Mouse (Mus musculus) heart, embryonic 15.5 days (tissue): ENCODE measurements around the gene Actn4. TPM values are rescaled to one million over a fixed set of nuclear protein-coding genes. Genes with fewer than 3 reads are reported as not detected.
A peak's percentile ranks its signal among the peaks of the same experiment; 100 is the strongest.
"Not testable (repeated sequence)": the region's sequence is repeated elsewhere in the genome, so short reads cannot be mapped to it uniquely, and the experiment has no call there.

Experiments
- ATAC-seq: fragments of 200-750 bp; cut with Nextera tagmentation; replicated peaks from 2 replicates; pipeline ENCODE4 v1.8.0; 2017; ENCODE audit warnings: low read depth, moderate TSS enrichment; ENCODE audit not compliant: insufficient number of reproducible peaks, insufficient read depth, low FRiP score
- H3K27ac ChIP-seq: fragments of 300-500 bp; sonication (generic); 2 replicates; pipeline ENCODE4 v1.5.1; 2015; ENCODE audit warnings: mild to moderate bottlenecking, inconsistent platforms
- H3K27me3 ChIP-seq: fragments of 300-500 bp; sonication (generic); 2 replicates; pipeline ENCODE4 v1.6.1; 2015; ENCODE audit warnings: inconsistent platforms
- H3K36me3 ChIP-seq: fragments of 300-500 bp; sonication (generic); 2 replicates; pipeline ENCODE4 v1.6.1; 2015; ENCODE audit warnings: mild to moderate bottlenecking, inconsistent platforms
- H3K4me1 ChIP-seq: fragments of 300-500 bp; sonication (generic); replicated peaks from 2 replicates; pipeline ENCODE4 v1.6.1; 2015; ENCODE audit warnings: inconsistent platforms
- H3K4me2 ChIP-seq: fragments of 300-500 bp; sonication (generic); 2 replicates; pipeline ENCODE4 v1.6.1; 2015; ENCODE audit warnings: inconsistent platforms, mild to moderate bottlenecking, moderate library complexity
- H3K4me3 ChIP-seq: fragments of 300-500 bp; sonication (generic); 2 replicates; pipeline ENCODE4 v1.5.1; 2015; ENCODE audit warnings: mild to moderate bottlenecking, inconsistent platforms
- H3K9ac ChIP-seq: fragments of 300-500 bp; sonication (generic); 2 replicates; pipeline ENCODE4 v1.6.1; 2015; ENCODE audit warnings: mild to moderate bottlenecking, inconsistent platforms
- H3K9me3 ChIP-seq: fragments of 300-500 bp; sonication (generic); replicated peaks from 2 replicates; pipeline ENCODE4 v1.6.1; 2016; ENCODE audit warnings: inconsistent platforms
- WGBS: fragments of 180-500 bp; shearing (Covaris S2); methylation state at CpG from one replicate; pipeline ENCODE4 v1.1.7; 2015; ENCODE audit warnings: mixed read lengths; 5-methylcytosine and 5-hydroxymethylcytosine counted together
- polyA plus RNA-seq: library from polyadenylated mRNA; unstranded; fragments of >200 nt; fragmentation: Nextera tagmentation; extraction: Ambion mirVana; gene quantifications from 2 replicates; pipeline ENCODE4 v1.2.1, GENCODE M21; 2015

The Actn4 gene
- polyA plus RNA-seq, 1 experiment from 2014 or later, result 236 TPM

DNA sequence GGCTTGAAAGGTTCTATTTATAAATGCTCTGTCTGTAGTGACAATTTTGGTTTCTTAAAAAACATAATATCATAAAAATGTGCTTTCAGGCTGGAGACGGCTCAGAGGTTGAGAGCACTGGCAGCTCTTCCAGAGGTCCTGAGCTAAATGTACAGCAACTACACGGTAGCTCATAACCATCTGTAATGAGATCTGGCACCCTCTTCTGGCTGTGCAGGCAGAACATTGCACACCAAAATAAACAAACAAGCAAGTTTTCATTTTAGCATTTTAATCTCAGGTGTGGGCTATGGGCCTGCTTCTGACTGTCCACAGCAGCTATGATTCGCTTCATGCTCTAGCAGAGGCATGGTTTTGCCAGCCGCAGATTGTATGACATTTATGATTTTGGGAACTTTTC, 62.2 kb downstream of the Actn4 start:
- no peak overlapping the region for H3K9ac ChIP-seq
- peaks cover 99% of the 10 kb centered on the region for H3K36me3 ChIP-seq
- WGBS, result 74% methylated on average over 4 of the region's 4 CpGs
- 0 out of 2 replicates have a peak overlapping the region, but pooled peaks have one; percentile 5 for H3K27ac ChIP-seq
- H3K9me3 ChIP-seq, result no peaks in the 10 kb centered on the region
- no peak for ATAC-seq
- H3K27me3 ChIP-seq, result no peaks in the 10 kb centered on the region
- no peak overlapping the region for H3K4me3 ChIP-seq
- peaks cover 53% of the 10 kb centered on the region for H3K4me1 ChIP-seq
- no peak overlapping the region for H3K4me2 ChIP-seq

DNA sequence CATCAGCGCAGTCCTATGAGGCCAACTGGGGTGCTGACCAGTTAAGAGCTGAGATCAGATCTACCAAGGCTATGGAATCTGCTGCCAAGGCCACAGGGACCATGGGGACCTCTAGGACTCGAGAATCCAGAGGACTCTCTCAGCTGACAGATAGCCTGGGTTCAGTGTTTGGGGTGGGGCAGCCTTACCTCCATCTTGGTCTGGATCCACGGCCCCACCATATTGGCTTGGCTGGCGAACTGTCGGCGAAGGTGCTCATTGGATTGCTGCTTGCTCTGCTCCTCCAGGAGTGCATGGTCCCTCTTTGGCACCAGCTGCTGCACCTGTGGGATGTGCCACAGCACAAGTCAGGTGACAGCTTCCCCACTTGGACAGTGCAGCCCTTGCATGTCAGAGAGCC, 64.5 kb downstream of the Actn4 start:
- H3K4me2 ChIP-seq, result no peak overlapping the region
- H3K9me3 ChIP-seq, result no peaks in the 10 kb centered on the region
- 95% methylated on average over 6 of the region's 6 CpGs for WGBS
- H3K36me3 ChIP-seq, result peaks cover 97% of the 10 kb centered on the region
- H3K9ac ChIP-seq, result no peak overlapping the region
- no peak overlapping the region for H3K4me3 ChIP-seq
- peaks cover 50% of the 10 kb centered on the region for H3K4me1 ChIP-seq
- H3K27me3 ChIP-seq, result no peaks in the 10 kb centered on the region
- no peak for ATAC-seq
- no peak overlapping the region for H3K27ac ChIP-seq

DNA sequence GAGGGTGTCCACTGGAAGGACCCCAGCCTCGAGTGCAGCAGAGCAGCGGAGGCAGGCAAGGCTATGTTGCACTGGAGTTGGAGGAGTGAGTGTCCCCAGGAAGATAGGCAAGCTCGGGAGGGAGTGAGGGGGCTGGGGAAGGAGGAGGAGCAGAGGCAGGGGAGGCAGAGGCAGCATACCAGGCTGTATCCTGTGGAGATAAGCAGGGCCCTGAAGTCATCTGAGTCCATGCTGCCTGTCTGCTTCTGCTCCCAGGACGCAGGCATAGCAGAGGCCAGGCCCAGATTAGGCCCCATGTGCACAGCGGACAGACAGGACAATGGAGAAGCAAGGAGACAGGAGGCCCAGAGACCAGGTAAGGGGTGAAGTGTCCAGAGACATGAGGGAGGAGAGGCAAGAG, 67.2 kb downstream of the Actn4 start:
- H3K36me3 ChIP-seq, result peaks cover 91% of the 10 kb centered on the region
- 0 out of 2 replicates have a peak overlapping the region, but pooled peaks have one; percentile 21 for H3K4me2 ChIP-seq
- H3K4me3 ChIP-seq, result no peak overlapping the region; the same call in 1 of the 2 replicates
- peak overlapping the region; percentile 69 for H3K27ac ChIP-seq
- peaks cover 33% of the 10 kb centered on the region for H3K4me1 ChIP-seq
- peaks cover 3% of the 10 kb centered on the region; the same call in 1 of the 2 replicates for H3K27me3 ChIP-seq
- no peaks in the 10 kb centered on the region for H3K9me3 ChIP-seq
- WGBS, result 27% methylated on average over 5 of the region's 5 CpGs
- ATAC-seq, result peak; percentile 65
- peak overlapping the region; percentile 32 for H3K9ac ChIP-seq

GRCm38 (mm10) chr7:28893643-28894265, 68.4 kb downstream of the Actn4 start:
- peak overlapping the region; percentile 69 for H3K27ac ChIP-seq
- H3K27me3 ChIP-seq, result peaks cover 11% of the 10 kb centered on the region; the same call in 1 of the 2 replicates
- 0 out of 2 replicates have a peak, but pooled peaks have one; percentile 36 for ATAC-seq
- no peak overlapping the region for H3K4me2 ChIP-seq
- peaks cover 44% of the 10 kb centered on the region for H3K4me1 ChIP-seq
- H3K9ac ChIP-seq, result no peak overlapping the region
- no peaks in the 10 kb centered on the region for H3K9me3 ChIP-seq
- H3K36me3 ChIP-seq, result peaks cover 79% of the 10 kb centered on the region
- WGBS, result 27% methylated on average over 7 of the region's 7 CpGs
- H3K4me3 ChIP-seq, result no peak overlapping the region

GRCm38 (mm10) chr7:28892601-28893000, 69.5 kb downstream of the Actn4 start:
- Histone ChIP-seq H3K27me3 (peaks cover 23% of the 10 kb centered on the region; the same call in 1 of the 2 replicates), H3K9me3 (no peaks in the 10 kb centered on the region), H3K4me2 (no peak overlapping the region), H3K27ac (no peak overlapping the region), H3K36me3 (peaks cover 67% of the 10 kb centered on the region), H3K4me3 (no peak overlapping the region), H3K9ac (no peak overlapping the region), H3K4me1 (peaks cover 52% of the 10 kb centered on the region)
- ATAC-seq, result no peak
- WGBS, result 94% methylated on average over 17 of the region's 17 CpGs

- Histone ChIP-seq H3K27ac (no peak overlapping the region), H3K36me3 (peaks cover 29% of the 10 kb centered on the region), H3K4me1 (peaks cover 23% of the 10 kb centered on the region), H3K9me3 (no peaks in the 10 kb centered on the region), H3K27me3 (peaks cover 36% of the 10 kb centered on the region; the same call in 1 of the 2 replicates), H3K9ac (peak overlapping the region; percentile 23; the same call in 1 of the 2 replicates), H3K4me2 (peak overlapping the region; percentile 63), H3K4me3 (peak overlapping the region; percentile 38)
- WGBS, result 4% methylated on average over 27 of the region's 27 CpGs
- no peak for ATAC-seq
Observed at GRCm38 (mm10) chr7:28888701-28889161, 73.4 kb downstream of the Actn4 start.

GRCm38 (mm10) chr7:28886486-28886885, 75.7 kb downstream of the Actn4 start:
- WGBS, result 28% methylated on average over 14 of the region's 14 CpGs
- H3K9me3 ChIP-seq, result no peaks in the 10 kb centered on the region
- H3K27me3 ChIP-seq, result peaks cover 36% of the 10 kb centered on the region; the same call in 1 of the 2 replicates
- peaks cover 9% of the 10 kb centered on the region for H3K36me3 ChIP-seq
- H3K4me1 ChIP-seq, result peaks cover 21% of the 10 kb centered on the region
- no peak overlapping the region for H3K27ac ChIP-seq
- no peak for ATAC-seq
- no peak overlapping the region for H3K4me2 ChIP-seq
- no peak overlapping the region for H3K9ac ChIP-seq
- H3K4me3 ChIP-seq, result no peak overlapping the region

- not testable (repeated sequence) for H3K36me3 ChIP-seq, H3K4me2 ChIP-seq, H3K27ac ChIP-seq, H3K4me1 ChIP-seq, H3K4me3 ChIP-seq, H3K9me3 ChIP-seq, H3K9ac ChIP-seq, ATAC-seq
- 88% methylated on average over 4 of the region's 4 CpGs for WGBS
- H3K27me3 ChIP-seq, result peaks cover 24% of the 10 kb centered on the region; the same call in 1 of the 2 replicates
Observed at GRCm38 (mm10) chr7:28883704-28884103, 78.4 kb downstream of the Actn4 start.

GRCm38 (mm10) chr7:28883039-28883438, 79.1 kb downstream of the Actn4 start:
- ATAC-seq, result no peak
- peaks cover under 1% of the 10 kb centered on the region; the same call in 1 of the 2 replicates for H3K4me1 ChIP-seq
- H3K9me3 ChIP-seq, result no peaks in the 10 kb centered on the region
- H3K4me2 ChIP-seq, result no peak overlapping the region
- 76% methylated on average over 11 of the region's 11 CpGs for WGBS
- no peaks in the 10 kb centered on the region for H3K36me3 ChIP-seq
- peaks cover 17% of the 10 kb centered on the region; the same call in 1 of the 2 replicates for H3K27me3 ChIP-seq
- H3K9ac ChIP-seq, result no peak overlapping the region
- no peak overlapping the region for H3K4me3 ChIP-seq
- H3K27ac ChIP-seq, result no peak overlapping the region

- no peak within 1 kb of the TSS for H3K9ac ChIP-seq
- no peaks in the 10 kb centered on the region for H3K36me3 ChIP-seq
- H3K27me3 ChIP-seq, result peaks cover 4% of the 10 kb centered on the region; the same call in 1 of the 2 replicates
- H3K27ac ChIP-seq, result no peak within 1 kb of the TSS
- H3K4me2 ChIP-seq, result no peak within 1 kb of the TSS
- no peak within 1 kb of the TSS for H3K4me3 ChIP-seq
- H3K4me1 ChIP-seq, result no peaks in the 10 kb centered on the region
- ATAC-seq, result no peak; the same call in 1 of the 2 replicates
- WGBS, result 42% methylated on average over 13 of the region's 13 CpGs
- H3K9me3 ChIP-seq, result no peaks in the 10 kb centered on the region
Observed at GRCm38 (mm10) chr7:28881199-28881598, 80.9 kb downstream of the Actn4 start, which contains the start of gene Capn12. Gene Capn12 (plus strand): TSS chr7:28881422.

DNA sequence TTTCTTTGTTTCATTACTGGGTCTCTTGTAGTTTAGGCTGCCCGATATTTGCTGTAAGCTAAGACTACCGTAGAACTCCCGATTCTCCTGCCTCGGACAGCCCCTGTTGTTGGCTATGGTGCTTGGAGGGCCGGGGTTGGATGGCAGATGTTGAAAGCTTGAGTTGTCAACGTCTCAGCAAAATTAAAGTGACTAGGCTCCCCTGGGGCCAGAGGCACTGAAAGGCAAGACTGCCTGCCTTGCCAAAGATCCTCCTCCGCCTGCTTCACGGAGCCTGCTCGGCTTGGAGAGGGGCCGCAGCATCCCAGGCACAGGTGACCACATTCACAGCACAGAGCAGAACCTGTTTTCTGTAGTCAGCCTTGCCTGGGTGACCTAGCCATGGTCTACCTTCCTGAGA, 81.6 kb downstream of the Actn4 start:
- H3K27me3 ChIP-seq, result no peaks in the 10 kb centered on the region
- no peak overlapping the region for H3K4me2 ChIP-seq
- H3K9me3 ChIP-seq, result no peaks in the 10 kb centered on the region
- no peak overlapping the region for H3K4me3 ChIP-seq
- H3K36me3 ChIP-seq, result no peaks in the 10 kb centered on the region
- H3K4me1 ChIP-seq, result no peaks in the 10 kb centered on the region
- no peak for ATAC-seq
- no peak overlapping the region for H3K9ac ChIP-seq
- H3K27ac ChIP-seq, result no peak overlapping the region
- 65% methylated on average over 10 of the region's 10 CpGs for WGBS

GRCm38 (mm10) chr7:28879606-28880005, 82.5 kb downstream of the Actn4 start:
- whole genome bisulfite sequencing, result 70% methylated on average over 7 of the region's 7 CpGs

More at GRCm38 (mm10) chr7:28879606-28880005, 82.5 kb downstream of the Actn4 start:
- no peaks in the 10 kb centered on the region for H3K36me3 ChIP-seq
- ATAC-seq, result no peak
- no peaks in the 10 kb centered on the region for H3K27me3 ChIP-seq
- no peak overlapping the region for H3K4me2 ChIP-seq
- no peaks in the 10 kb centered on the region for H3K4me1 ChIP-seq
- no peaks in the 10 kb centered on the region for H3K9me3 ChIP-seq
- no peak overlapping the region for H3K27ac ChIP-seq
- H3K4me3 ChIP-seq, result no peak overlapping the region
- H3K9ac ChIP-seq, result no peak overlapping the region
